Mouse (Mus musculus) 3134 (cell line): ENCODE measurements around the gene Aldh3a1.
"Not testable (repeated sequence)": the region's sequence is repeated elsewhere in the genome, so short reads cannot be mapped to it uniquely, and the experiment has no call there.

Experiments used
- DNase-seq: peaks from one replicate; pipeline ENCODE4 v3.0.0-alpha.2; 2011; ENCODE audit warnings: low spot score; ENCODE audit not compliant: insufficient read length; ENCODE audit errors: extremely low read depth

Aldh3a1 gene

GRCm38 (mm10) chr11:61207487-61208246, at the start of gene Aldh3a1:
Aldh3a1 (plus strand) TSS chr11:61207537.
- DNase-seq, result no peak

GRCm38 (mm10) chr11:61158141-61158540, 49.2 kb upstream of the Aldh3a1 start:
- no peak for DNase-seq

DNA sequence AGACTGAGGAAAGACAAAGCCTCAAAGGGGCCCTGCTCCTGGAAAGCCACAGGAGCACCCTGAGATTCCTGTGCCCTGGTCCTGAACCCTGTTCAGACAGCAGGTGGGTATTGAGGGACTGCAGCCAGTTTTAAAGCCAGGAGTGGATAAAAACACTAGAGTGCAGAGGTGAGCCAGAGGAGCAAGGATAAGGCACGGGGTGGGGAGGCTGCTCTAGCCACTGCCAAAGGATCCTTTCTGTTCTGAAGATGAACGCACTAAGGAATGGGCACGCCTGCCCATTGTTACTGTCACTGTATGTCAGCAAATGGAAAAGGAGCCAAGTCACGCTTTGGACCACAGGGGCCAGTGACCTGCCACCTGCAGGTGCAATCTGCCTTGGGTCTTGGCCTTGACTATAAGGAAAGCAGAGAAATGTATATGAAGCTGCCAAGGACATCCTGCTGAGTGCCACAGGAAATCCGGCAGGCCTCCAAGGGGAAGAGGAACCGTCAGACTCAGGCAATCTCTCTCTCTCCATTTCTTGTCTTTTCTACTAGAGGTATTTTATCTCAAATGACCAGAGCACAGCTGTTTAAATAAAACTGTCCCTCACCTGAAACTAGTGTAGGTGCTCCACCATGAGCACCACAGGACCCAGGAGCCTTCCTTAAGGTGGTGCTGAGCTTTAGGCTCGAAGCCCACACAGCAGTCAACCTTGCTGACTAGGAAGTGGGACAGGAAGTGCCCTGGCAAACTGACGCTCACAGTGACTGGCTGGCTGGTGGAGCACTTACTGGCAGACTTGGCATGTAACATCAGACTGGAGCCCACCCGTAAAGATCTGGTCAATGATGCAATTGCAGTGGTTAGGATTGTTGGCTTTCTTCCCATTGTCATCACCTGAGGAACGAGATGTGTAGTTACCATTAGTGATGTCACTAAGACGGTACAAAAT, 47.3 kb upstream of the Aldh3a1 start:
- no peak for DNase-seq

GRCm38 (mm10) chr11:61161121-61161520, 46.2 kb upstream of the Aldh3a1 start:
- no peak for DNase-seq

DNA sequence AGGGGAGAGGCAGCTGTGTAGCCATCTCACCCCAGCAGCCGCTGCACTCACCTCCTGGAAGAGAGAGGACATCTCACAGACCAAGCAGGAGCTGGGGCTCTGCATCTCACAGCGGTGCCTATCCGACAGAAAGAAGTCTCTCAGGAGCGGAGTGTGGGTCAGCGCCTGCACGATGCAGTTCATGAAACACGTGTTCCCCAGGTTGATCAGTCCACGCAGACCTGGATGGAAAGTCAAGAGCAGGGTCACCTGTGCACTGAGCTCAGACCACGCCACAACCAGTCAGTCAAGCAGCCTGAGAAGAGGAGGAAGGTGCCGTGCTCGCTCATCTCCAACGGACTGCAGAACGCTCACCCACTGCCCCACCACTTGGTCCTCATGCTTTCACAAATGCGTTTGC, 44.6 kb upstream of the Aldh3a1 start:
- no peak for DNase-seq

DNA sequence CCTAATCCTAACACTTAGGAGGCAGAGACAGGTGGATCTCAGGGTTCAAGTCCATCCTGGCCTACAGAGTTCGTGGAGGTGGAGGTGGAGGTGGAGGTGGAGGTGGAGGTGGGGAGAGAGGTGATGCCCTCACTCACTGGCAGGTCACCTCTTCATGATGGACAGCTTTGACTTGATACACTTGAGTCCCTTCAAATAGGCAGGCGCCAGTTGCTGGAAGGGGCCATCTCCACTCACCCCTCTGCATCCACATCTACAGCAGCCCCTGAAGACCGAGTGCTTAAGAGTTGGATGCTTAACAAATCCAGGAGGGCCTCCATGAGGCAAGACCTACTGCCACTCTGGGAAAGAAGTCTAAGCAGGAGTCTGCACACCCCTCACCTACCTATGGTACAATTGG, 44.0 kb upstream of the Aldh3a1 start:
- no peak for DNase-seq

GRCm38 (mm10) chr11:61164366-61164765, 43.0 kb upstream of the Aldh3a1 start:
- DNase-seq, result no peak

- no peak for DNase-seq
Measured at GRCm38 (mm10) chr11:61164881-61165280, 42.5 kb upstream of the Aldh3a1 start.

GRCm38 (mm10) chr11:61170184-61170583, 37.2 kb upstream of the Aldh3a1 start:
- no peak for DNase-seq

DNA sequence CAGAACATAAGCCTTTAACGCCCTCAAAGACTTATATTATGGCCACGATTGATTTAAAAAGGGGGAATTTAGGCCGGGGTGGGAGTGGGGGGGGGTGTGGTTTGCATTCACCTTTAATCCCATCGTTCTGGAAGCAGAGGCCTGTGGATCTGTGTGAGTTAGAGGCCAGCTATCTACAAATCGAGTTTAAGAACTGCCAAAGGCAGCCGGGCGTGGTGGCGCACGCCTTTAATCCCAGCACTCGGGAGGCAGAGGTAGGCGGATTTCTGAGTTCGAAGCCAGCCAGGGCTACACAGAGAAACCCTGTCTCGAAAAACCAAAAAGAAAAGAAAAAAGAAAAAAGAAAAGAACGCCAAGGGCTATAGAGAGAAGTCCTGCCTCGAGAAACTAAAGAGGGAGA, 33.9 kb upstream of the Aldh3a1 start:
- DNase-seq, result peak; percentile 20

GRCm38 (mm10) chr11:61174291-61174820, 33.0 kb upstream of the Aldh3a1 start:
- peak; percentile 76 for DNase-seq

DNA sequence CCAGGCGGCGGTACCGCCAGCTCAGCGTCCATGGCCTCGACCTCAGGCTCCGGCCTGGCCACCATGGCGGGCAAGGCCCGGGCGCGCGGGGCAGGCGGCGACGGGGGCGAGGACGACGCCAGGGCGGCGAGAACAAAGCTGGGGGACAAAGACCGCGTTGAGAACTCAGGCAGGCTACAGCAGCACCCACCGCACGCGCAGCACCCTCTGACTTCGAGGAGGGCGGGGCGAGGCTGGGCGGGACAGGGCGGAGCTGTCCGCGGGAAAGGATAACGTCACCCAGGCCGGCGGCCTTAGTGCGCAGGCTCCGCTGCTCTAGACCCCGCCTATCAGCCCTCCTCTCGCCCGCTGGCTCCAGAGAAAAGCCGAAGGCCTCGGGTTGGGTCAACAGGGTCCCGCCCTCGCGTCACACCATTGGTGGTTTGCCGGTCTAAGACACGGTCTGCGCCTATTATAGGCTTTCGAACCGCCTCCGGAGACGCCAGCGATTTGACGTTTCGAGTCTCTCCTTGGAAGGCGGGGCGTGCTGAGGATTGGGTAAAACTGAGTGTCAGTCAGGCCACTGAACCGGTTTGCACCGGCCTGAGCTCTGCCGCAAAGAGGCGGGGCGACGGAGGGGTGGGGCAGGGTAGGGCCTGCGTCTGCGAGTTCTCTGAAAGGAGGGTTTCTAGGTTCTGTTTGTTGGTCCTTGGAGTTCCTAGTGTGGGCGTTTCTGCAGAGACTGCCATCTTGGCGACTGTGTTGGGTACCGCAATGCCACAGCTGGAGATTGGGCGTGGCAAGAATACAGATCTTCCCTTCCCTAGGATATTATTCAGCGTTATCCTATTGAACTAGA, 32.3 kb upstream of the Aldh3a1 start, which contains the start of gene Usp22:
Usp22 (minus strand) TSS at position 235 of the 838 bp plus-strand sequence.
- DNase-seq, result peak; percentile 100

- DNase-seq, result no peak
Measured at GRCm38 (mm10) chr11:61175778-61176177, 31.6 kb upstream of the Aldh3a1 start.

DNA sequence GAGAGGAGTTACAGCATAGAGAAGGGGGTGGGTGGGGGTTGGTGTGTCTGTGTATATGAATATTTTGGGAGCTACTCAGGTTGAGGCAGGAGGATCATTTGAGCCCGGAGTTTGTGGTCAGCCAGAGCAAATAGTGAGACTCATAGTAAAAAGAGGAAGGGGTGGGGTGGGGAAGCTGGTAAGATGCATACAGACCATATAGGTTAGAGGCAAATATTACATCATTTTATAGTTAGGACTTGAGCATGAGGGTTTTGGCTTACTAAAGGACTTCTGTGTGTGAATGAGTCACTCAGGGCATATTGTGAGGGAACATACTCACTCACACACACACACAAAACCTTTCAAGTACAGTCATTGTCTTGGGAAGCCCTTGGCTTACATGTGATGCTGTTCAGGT, 31.0 kb upstream of the Aldh3a1 start:
- no peak for DNase-seq

- no peak for DNase-seq
Measured at GRCm38 (mm10) chr11:61180361-61180760, 27.0 kb upstream of the Aldh3a1 start.

- no peak for DNase-seq
Measured at GRCm38 (mm10) chr11:61181624-61182023, 25.7 kb upstream of the Aldh3a1 start.

GRCm38 (mm10) chr11:61183820-61184219, 23.5 kb upstream of the Aldh3a1 start:
- no peak for DNase-seq

GRCm38 (mm10) chr11:61190776-61191175, 16.6 kb upstream of the Aldh3a1 start:
- no peak for DNase-seq

- not testable (repeated sequence) for DNase-seq
Measured at GRCm38 (mm10) chr11:61192123-61192522, 15.2 kb upstream of the Aldh3a1 start.

DNA sequence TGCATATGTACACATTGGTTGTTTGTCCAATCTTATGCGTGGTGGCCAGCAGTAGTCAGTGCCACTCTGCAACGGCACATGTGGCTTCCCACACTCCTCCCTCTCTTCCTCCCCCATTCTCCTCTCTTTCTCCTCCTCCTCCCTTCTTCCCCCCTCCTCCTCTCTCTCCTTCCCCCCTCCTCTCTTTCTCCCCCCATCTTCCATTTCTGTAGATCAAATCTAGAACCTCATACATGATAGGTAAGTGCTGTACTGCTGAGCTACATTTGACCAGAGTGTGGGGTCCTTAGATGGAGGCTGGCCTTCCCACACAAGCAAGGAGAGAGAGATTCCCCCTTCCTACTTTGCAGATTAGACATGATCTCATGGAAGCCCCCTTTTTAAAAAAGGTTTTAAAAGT, 14.6 kb upstream of the Aldh3a1 start:
- no peak for DNase-seq
